Mouse (Mus musculus) kidney, postnatal 0 days (tissue): ENCODE data around the gene Map3k13. TPM values are rescaled to one million over a fixed set of nuclear protein-coding genes. Genes with fewer than 3 reads are reported as not detected.

ENCODE experiments used
- ATAC-seq: fragments of 200-750 bp; cut with Nextera tagmentation; replicated peaks from 2 replicates; pipeline ENCODE4 v1.8.0; 2017; ENCODE audit warnings: low read depth, moderate number of reproducible peaks, moderate TSS enrichment, moderate library complexity; ENCODE audit not compliant: low FRiP score
- DNase-seq: peaks from one replicate; pipeline ENCODE4 v3.0.0-alpha.2; 2016; ENCODE audit warnings: low spot score
- H3K27ac ChIP-seq: fragments of 300-500 bp; sonication (generic); 2 replicates; pipeline ENCODE4 v1.5.1; 2014; ENCODE audit warnings: mild to moderate bottlenecking
- H3K27me3 ChIP-seq: fragments of 300-500 bp; sonication (generic); 2 replicates; pipeline ENCODE4 v1.6.1; 2014; ENCODE audit warnings: low read length, mixed read lengths; ENCODE audit not compliant: insufficient read depth
- H3K36me3 ChIP-seq: fragments of 300-500 bp; sonication (generic); 2 replicates; pipeline ENCODE4 v1.6.1; 2014; ENCODE audit warnings: low read length, mixed read lengths; ENCODE audit not compliant: insufficient read depth
- H3K4me1 ChIP-seq: fragments of 300-500 bp; sonication (generic); replicated peaks from 2 replicates; pipeline ENCODE4 v1.6.1; 2014; ENCODE audit warnings: antibody characterized with exemption, low read length, mixed read lengths; ENCODE audit not compliant: insufficient read depth
- H3K4me2 ChIP-seq: fragments of 300-500 bp; sonication (generic); 2 replicates; pipeline ENCODE4 v1.6.1; 2014; ENCODE audit warnings: mild to moderate bottlenecking, low read length, moderate library complexity, mixed read lengths
- H3K4me3 ChIP-seq: fragments of 300-500 bp; sonication (generic); replicated peaks from 2 replicates; pipeline ENCODE4 v1.5.1; 2014; ENCODE audit warnings: low read depth, low read length
- H3K9ac ChIP-seq: fragments of 300-500 bp; sonication (generic); 2 replicates; pipeline ENCODE4 v1.6.1; 2014; ENCODE audit warnings: low read depth, low read length
- H3K9me3 ChIP-seq: fragments of 300-500 bp; sonication (generic); replicated peaks from 2 replicates; pipeline ENCODE4 v1.6.1; 2016; ENCODE audit warnings: low read length, inconsistent platforms, mixed read lengths
- CTCF ChIP-seq: IDR thresholded peaks from 2 replicates; pipeline ENCODE4 v1.5.1; 2016; ENCODE audit warnings: antibody characterized with exemption, low read depth, mild to moderate bottlenecking, moderate library complexity
- WGBS: fragments of 180-500 bp; shearing (Covaris S2); extraction: QIAGEN DNeasy Blood & Tissue Kit; methylation state at CpG from one replicate; pipeline ENCODE4 v1.1.7; 2014; 5-methylcytosine and 5-hydroxymethylcytosine counted together
- polyA plus RNA-seq: library from polyadenylated mRNA; unstranded; fragments of >200 nt; fragmentation: Nextera tagmentation; extraction: Ambion mirVana; gene quantifications from 2 replicates; pipeline ENCODE4 v1.2.1, GENCODE M21; 2015

Gene Map3k13
- polyA plus RNA-seq, 1 experiment from 2014 or later: 0.53 TPM

DNA sequence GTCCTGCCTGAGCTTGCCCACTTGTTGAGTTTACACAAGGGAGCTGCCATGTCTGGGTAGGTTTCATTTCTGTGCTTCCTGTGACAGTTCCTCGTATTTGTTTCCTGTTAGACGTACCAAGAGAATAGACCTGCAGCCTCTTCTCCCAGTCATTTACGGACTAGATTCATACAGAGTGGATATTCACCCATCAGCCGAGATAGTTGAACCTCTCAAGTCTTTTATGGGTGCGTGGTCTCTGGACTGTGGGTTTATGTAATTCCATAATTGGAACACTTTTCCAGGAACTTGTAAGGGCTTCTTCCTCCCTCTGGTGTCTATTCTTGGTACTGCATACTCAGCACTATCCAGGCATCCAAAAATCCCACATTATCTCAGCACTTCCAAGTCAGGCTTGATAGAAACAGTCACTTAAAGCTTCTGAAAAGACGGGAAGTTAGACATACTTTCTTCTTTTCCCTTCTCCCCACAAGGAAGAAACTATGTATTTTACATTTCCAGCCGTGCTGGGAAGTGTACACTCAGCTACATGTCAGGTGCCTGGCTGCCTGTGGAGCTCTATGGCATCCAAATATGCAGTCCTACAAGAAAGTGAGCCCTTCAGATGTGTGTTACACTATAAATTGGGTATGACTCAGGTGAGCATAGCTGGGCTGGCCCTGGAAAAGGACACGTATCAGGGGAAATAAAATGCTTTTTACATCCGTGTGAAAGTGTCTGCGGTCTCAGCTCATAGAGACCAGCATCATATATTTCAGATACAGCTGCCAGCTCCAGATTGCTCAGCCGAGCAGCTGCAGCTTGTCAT is 20.9 kb downstream of the Map3k13 start:
- H3K27ac ChIP-seq: peak overlapping the region; percentile 52
- ATAC-seq (peak; percentile 4; the same call in 1 of the 2 replicates), DNase-seq (peak; percentile 82)
- H3K4me2 ChIP-seq: peak overlapping the region; percentile 41
- peak; percentile 93 for TF ChIP-seq CTCF
- H3K4me1 ChIP-seq: no peaks in the 10 kb centered on the region
- H3K9me3 ChIP-seq: no peaks in the 10 kb centered on the region
- 38% methylated on average over 11 of the region's 11 CpGs for WGBS
- no peaks in the 10 kb centered on the region for H3K36me3 ChIP-seq
- H3K27me3 ChIP-seq: no peaks in the 10 kb centered on the region
- H3K4me3 ChIP-seq: no peak overlapping the region
- H3K9ac ChIP-seq: 0 out of 2 replicates have a peak overlapping the region, but pooled peaks have one; percentile 31

GRCm38 (mm10) chr16:21815669-21816010 is 21.5 kb downstream of the Map3k13 start:
- Histone ChIP-seq H3K4me3 (no peak overlapping the region), H3K27ac (peak overlapping the region; percentile 52; the same call in 1 of the 2 replicates), H3K9me3 (no peaks in the 10 kb centered on the region), H3K4me2 (peak overlapping the region; percentile 27; the same call in 1 of the 2 replicates), H3K4me1 (no peaks in the 10 kb centered on the region), H3K36me3 (no peaks in the 10 kb centered on the region), H3K9ac (0 out of 2 replicates have a peak overlapping the region, but pooled peaks have one; percentile 31), H3K27me3 (no peaks in the 10 kb centered on the region)
- peak; percentile 64 for DNase-seq
- peak; percentile 45; the same call in 1 of the 2 replicates for ATAC-seq
- WGBS: 16% methylated on average over 7 of the region's 7 CpGs
- TF ChIP-seq CTCF: no peak

DNA sequence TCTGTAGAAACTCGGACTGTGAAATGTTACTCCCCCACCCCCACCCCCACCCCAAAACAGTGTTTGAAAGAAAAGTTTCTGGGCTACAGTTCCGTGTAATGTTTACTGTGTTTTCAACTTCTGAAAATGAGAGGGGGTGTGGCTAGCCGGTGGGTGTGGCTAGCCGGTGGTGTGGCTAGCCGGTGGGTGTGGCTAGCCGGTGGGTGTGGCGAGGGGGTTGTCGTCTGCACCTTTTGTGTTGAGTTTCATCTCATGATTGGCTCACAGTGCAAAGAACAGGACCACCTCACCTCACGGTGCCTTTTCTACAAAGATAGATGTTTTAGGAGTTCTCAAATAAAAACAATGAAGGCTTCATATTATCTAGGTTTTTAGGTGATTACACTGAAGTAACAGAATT is 24.0 kb downstream of the Map3k13 start:
- no peaks in the 10 kb centered on the region for H3K4me1 ChIP-seq
- peak overlapping the region; percentile 27 for H3K4me2 ChIP-seq
- H3K4me3 ChIP-seq: no peak overlapping the region
- no peak overlapping the region for H3K9ac ChIP-seq
- no peak overlapping the region for H3K27ac ChIP-seq
- WGBS: 34% methylated on average over 9 of the region's 9 CpGs
- no peaks in the 10 kb centered on the region for H3K27me3 ChIP-seq
- peak; percentile 68 for DNase-seq
- H3K36me3 ChIP-seq: no peaks in the 10 kb centered on the region
- H3K9me3 ChIP-seq: no peaks in the 10 kb centered on the region
- no peak for TF ChIP-seq CTCF
- peak; percentile 79 for ATAC-seq

- Histone ChIP-seq H3K9me3 (no peaks in the 10 kb centered on the region), H3K27ac (no peak overlapping the region), H3K4me1 (no peaks in the 10 kb centered on the region), H3K4me2 (peak overlapping the region; percentile 33), H3K4me3 (no peak overlapping the region), H3K27me3 (no peaks in the 10 kb centered on the region), H3K36me3 (no peaks in the 10 kb centered on the region), H3K9ac (no peak overlapping the region)
- peak; percentile 70; the same call in 1 of the 2 replicates for ATAC-seq
- DNase-seq: peak; percentile 72
- no peak for TF ChIP-seq CTCF
- WGBS: 28% methylated on average over 8 of the region's 8 CpGs
These were observed 24.5 kb downstream of the Map3k13 start for GRCm38 (mm10) chr16:21818629-21819028.

GRCm38 (mm10) chr16:21825612-21826031 is 31.5 kb downstream of the Map3k13 start:
- 36% methylated on average over 9 of the region's 9 CpGs for WGBS
- TF ChIP-seq CTCF: no peak
- Histone ChIP-seq H3K4me1 (0 out of 2 replicates have a peak, but pooled peaks cover 4% of the 10 kb centered on the region), H3K27ac (peak overlapping the region; percentile 76), H3K4me3 (no peak overlapping the region), H3K9ac (no peak overlapping the region), H3K4me2 (no peak overlapping the region), H3K9me3 (no peaks in the 10 kb centered on the region), H3K36me3 (no peaks in the 10 kb centered on the region), H3K27me3 (no peaks in the 10 kb centered on the region)
- DNase-seq (peak; percentile 19), ATAC-seq (peak; percentile 77)

DNA sequence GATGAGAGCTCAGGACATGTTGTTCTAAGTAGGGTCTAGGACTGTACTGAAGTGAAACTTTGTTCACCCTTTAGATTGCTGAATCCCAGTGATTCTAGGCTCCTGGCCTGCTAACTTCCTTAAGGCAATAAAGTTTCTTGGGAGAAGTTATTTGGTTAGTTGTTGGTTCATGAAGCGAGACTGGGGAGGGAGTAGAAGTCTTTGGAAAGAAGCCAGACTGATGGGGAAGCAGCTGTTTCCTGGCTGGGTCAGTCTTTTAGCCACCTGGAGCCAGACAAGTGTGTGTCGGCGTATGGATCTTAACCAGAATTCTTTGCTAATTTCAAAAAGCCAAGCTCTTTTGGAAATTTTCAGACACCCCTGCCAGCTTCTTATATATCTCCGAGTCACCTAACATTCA is 33.0 kb downstream of the Map3k13 start:
- H3K27ac ChIP-seq: peak overlapping the region; percentile 76
- peak overlapping the region; percentile 31 for H3K4me2 ChIP-seq
- H3K4me1 ChIP-seq: 0 out of 2 replicates have a peak, but pooled peaks cover 4% of the 10 kb centered on the region
- H3K36me3 ChIP-seq: no peaks in the 10 kb centered on the region
- no peaks in the 10 kb centered on the region for H3K9me3 ChIP-seq
- H3K4me3 ChIP-seq: no peak overlapping the region
- peak; percentile 75 for DNase-seq
- H3K27me3 ChIP-seq: no peaks in the 10 kb centered on the region
- ATAC-seq: no peak; the same call in 1 of the 2 replicates
- no peak overlapping the region for H3K9ac ChIP-seq
- TF ChIP-seq CTCF: no peak
- WGBS: 23% methylated on average over 4 of the region's 4 CpGs
